Mouse (Mus musculus) heart, adult 18-20 months (tissue): Measurements from ENCODE around the gene Gm11562. TPM values are rescaled to one million over a fixed set of nuclear protein-coding genes. Genes with fewer than 3 reads are reported as not detected.
"Not testable (repeated sequence)": the region's sequence is repeated elsewhere in the genome, so short reads cannot be mapped to it uniquely, and the experiment has no call there.

Source experiments
- DNase-seq, 2 experiments: peaks; one replicate each; pipeline ENCODE4 v3.0.0; 2021 to 2022; ENCODE audit warnings: mixed read lengths in 1 of 2
- long read RNA-seq, 2 experiments: library from polyadenylated mRNA; stranded (forward); transcript quantifications; one replicate each; pipeline ENCODE4 v2.0.0; 2021
- total RNA-seq, 2 experiments: library from RNA; stranded (reverse); gene quantifications; 2 replicates each; pipeline ENCODE4 v1.2.3; 2021

Gene Gm11562
- total RNA-seq: not detected
- long read RNA-seq, experiment 1: 0 reads
- long read RNA-seq, experiment 2: 0 reads

- DNase-seq: no peak
Observed at GRCm38 (mm10) chr11:99620335-99620734, at the start of gene Gm11562. Gene Gm11562 (minus strand): TSS chr11:99620435.

GRCm38 (mm10) chr11:99665860-99666259 is 45.6 kb upstream of the Gm11562 start, which contains the start of gene Krtap4-6:
Gene Krtap4-6 (minus strand): TSS chr11:99665960.
- DNase-seq: no peak

GRCm38 (mm10) chr11:99662802-99663201 is 42.6 kb upstream of the Gm11562 start:
- DNase-seq: no peak

GRCm38 (mm10) chr11:99659256-99659655 is 39.0 kb upstream of the Gm11562 start:
- DNase-seq: no peak

GRCm38 (mm10) chr11:99658467-99659010 is 38.3 kb upstream of the Gm11562 start, which contains the start of gene Gm11563:
Gene Gm11563 (minus strand): TSS chr11:99658960.
- not testable (repeated sequence) for DNase-seq

- DNase-seq: no peak
Observed at GRCm38 (mm10) chr11:99657051-99657450, 36.8 kb upstream of the Gm11562 start.

- DNase-seq: no peak
Observed at GRCm38 (mm10) chr11:99650136-99650535, 29.9 kb upstream of the Gm11562 start, which contains the start of gene Gm11555. Gene Gm11555 (minus strand): TSS chr11:99650236.

- DNase-seq: no peak
Observed at GRCm38 (mm10) chr11:99646444-99646843, 26.2 kb upstream of the Gm11562 start.

GRCm38 (mm10) chr11:99644351-99644750 is 24.1 kb upstream of the Gm11562 start:
- no peak for DNase-seq

- not testable (repeated sequence) for DNase-seq
Observed at GRCm38 (mm10) chr11:99643635-99644139, 23.5 kb upstream of the Gm11562 start, which contains the start of gene Krtap4-7. Gene Krtap4-7 (minus strand): TSS chr11:99644089.

GRCm38 (mm10) chr11:99640926-99641325 is 20.7 kb upstream of the Gm11562 start:
- no peak for DNase-seq

- DNase-seq: no peak
Observed at GRCm38 (mm10) chr11:99637086-99637485, 16.9 kb upstream of the Gm11562 start.

- DNase-seq: no peak
Observed at GRCm38 (mm10) chr11:99634653-99635134, 14.5 kb upstream of the Gm11562 start, which contains the start of gene Krtap4-2. Gene Krtap4-2 (minus strand): TSS chr11:99635084.

GRCm38 (mm10) chr11:99633293-99633692 is 13.1 kb upstream of the Gm11562 start:
- DNase-seq: no peak

- DNase-seq: no peak
Observed at GRCm38 (mm10) chr11:99630890-99631289, 10.7 kb upstream of the Gm11562 start.

GRCm38 (mm10) chr11:99628138-99628537 is 7.9 kb upstream of the Gm11562 start, which contains the start of gene Krtap4-1:
Gene Krtap4-1 (minus strand): TSS chr11:99628238.
- no peak for DNase-seq

- no peak for DNase-seq
Observed at GRCm38 (mm10) chr11:99614796-99615363, 5.4 kb downstream of the Gm11562 start, which contains the start of gene Krtap2-4. Gene Krtap2-4 (minus strand): TSS chr11:99614846.

GRCm38 (mm10) chr11:99610089-99610488 is 10.1 kb downstream of the Gm11562 start, which contains the start of gene Gm11937:
Gene Gm11937 (minus strand): TSS chr11:99610189.
- not testable (repeated sequence) for DNase-seq

GRCm38 (mm10) chr11:99609126-99609525 is 11.1 kb downstream of the Gm11562 start:
- DNase-seq: no peak

GRCm38 (mm10) chr11:99603208-99603607 is 17.0 kb downstream of the Gm11562 start, which contains the start of gene Gm11938:
Gene Gm11938 (minus strand): TSS chr11:99603308.
- DNase-seq: not testable (repeated sequence)

GRCm38 (mm10) chr11:99597742-99598141 is 22.5 kb downstream of the Gm11562 start, which contains the start of gene Krtap9-3:
Gene Krtap9-3 (minus strand): TSS chr11:99598105.
- DNase-seq: not testable (repeated sequence)

- DNase-seq: no peak
Observed at GRCm38 (mm10) chr11:99590981-99591380, 29.3 kb downstream of the Gm11562 start, which contains the start of gene Krtap1-3. Gene Krtap1-3 (minus strand): TSS chr11:99591339.

- no peak for DNase-seq
Observed at GRCm38 (mm10) chr11:99585096-99585495, 35.1 kb downstream of the Gm11562 start.
